Mouse (Mus musculus): ENCODE results near the gene Thsd7b.
"Not testable (repeated sequence)": the region's sequence is repeated elsewhere in the genome, so short reads cannot be mapped to it uniquely, and the experiment has no call there.

The Thsd7b gene

GRCm38 (mm10) chr1:129635146-129635545 lies 362.0 kb downstream of the Thsd7b start:
- no peak for DNase-seq (ENCODE audit: low read depth, low spot score)

DNA sequence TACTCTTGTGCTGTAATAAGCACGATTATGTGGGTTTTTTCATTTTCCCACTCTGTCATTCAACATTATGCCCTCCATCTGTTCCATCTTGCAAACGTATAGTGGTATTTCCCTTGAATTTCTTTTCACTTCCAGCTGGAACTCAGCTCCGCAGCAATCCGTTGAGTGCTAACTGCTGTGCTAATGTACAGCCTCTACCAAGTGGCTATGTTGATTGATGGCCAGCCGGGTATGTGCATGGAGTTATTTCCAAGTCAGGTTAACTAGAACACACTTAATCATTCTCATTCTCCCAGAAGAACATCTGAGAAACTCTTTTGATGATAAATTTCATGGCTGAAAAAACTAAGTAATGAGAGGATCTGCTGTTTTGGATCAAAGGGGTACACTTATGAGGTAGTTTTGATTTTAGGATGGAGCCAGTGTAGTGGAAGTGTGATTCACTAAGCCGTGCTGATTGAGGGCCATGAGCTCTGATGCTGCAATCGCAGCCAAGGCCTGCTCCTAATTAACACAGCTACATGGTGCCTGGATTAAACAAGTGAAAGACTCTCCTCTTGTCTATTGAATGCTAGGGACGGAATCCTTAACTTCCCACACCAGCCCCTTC lies 371.3 kb downstream of the Thsd7b start:
- no peak for DNase-seq (ENCODE audit: low read depth, low spot score)

GRCm38 (mm10) chr1:129651448-129651847 lies 378.3 kb downstream of the Thsd7b start:
- DNase-seq (ENCODE audit: low read depth, low spot score) = not testable (repeated sequence)

DNA sequence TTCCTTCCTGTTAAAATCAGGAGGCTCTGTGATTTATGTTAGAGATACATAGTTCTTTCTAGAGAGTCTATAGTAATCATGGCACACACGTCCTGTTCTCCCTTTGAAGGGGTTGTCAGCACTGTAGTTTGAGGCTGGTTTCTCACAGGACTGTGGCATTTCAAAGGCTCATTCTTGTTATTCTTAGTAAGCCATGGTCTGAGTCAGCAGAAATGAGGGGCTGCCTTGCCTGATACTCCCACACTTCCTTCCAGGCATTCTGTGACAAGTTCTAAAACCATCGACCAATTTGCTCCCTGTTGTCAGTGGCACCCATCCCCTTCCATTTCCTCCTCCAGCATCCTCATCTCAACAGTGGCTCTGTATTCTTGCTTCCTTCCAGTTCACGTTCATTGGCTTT lies 384.9 kb downstream of the Thsd7b start:
- DNase-seq (ENCODE audit: low read depth, low spot score) = no peak

DNA sequence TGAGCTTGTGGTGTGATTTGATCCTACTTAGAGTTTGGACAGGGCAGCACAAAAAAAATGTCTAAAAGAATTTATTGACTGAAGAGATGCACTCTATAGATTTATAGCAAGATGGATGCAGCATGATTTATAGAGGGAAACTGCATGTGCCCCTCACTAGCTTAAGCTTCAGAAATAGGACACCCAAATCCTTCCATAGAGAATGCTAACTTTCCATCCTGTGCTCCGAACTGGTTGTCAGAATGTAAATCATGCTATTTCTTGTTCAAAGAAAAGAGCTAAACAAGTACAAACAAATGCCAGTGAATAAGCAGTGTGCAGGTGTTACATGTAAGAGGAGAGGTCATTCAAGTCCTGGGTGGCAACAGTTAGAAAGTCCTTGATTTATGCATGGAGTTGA lies 402.8 kb downstream of the Thsd7b start:
- DNase-seq (ENCODE audit: low read depth, low spot score) = no peak

- DNase-seq (ENCODE audit: low read depth, low spot score) = no peak
Measured at GRCm38 (mm10) chr1:129678851-129679250, 405.7 kb downstream of the Thsd7b start.

GRCm38 (mm10) chr1:129705701-129706100 lies 432.6 kb downstream of the Thsd7b start:
- no peak for DNase-seq (ENCODE audit: low read depth, low spot score)

GRCm38 (mm10) chr1:129712706-129713105 lies 439.6 kb downstream of the Thsd7b start:
- no peak for DNase-seq (ENCODE audit: low read depth, low spot score)

GRCm38 (mm10) chr1:129713571-129713970 lies 440.5 kb downstream of the Thsd7b start:
- DNase-seq (ENCODE audit: low read depth, low spot score) = no peak

GRCm38 (mm10) chr1:129719592-129719991 lies 446.5 kb downstream of the Thsd7b start:
- DNase-seq (ENCODE audit: low read depth, low spot score) = no peak

- no peak for DNase-seq (ENCODE audit: low read depth, low spot score)
Measured at GRCm38 (mm10) chr1:129731991-129732390, 458.9 kb downstream of the Thsd7b start.

DNA sequence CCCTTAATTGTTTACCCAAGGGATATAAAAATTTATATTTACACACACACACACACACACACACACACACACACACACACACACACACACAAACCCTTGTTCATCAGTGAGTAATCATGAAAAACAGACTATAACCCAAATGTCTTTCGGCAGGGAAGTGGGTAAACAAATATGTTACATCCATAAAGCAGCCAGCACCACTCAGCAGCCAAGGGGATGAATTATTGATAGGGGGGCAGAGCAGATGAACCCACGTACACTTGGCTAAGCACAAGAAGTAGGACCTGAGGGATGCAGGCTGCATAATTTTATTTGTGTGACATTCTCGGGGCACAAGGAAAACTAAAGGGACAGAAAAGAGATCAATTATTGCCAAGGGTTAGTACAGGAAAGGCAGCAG lies 474.5 kb downstream of the Thsd7b start:
- DNase-seq (ENCODE audit: low read depth, low spot score) = no peak

DNA sequence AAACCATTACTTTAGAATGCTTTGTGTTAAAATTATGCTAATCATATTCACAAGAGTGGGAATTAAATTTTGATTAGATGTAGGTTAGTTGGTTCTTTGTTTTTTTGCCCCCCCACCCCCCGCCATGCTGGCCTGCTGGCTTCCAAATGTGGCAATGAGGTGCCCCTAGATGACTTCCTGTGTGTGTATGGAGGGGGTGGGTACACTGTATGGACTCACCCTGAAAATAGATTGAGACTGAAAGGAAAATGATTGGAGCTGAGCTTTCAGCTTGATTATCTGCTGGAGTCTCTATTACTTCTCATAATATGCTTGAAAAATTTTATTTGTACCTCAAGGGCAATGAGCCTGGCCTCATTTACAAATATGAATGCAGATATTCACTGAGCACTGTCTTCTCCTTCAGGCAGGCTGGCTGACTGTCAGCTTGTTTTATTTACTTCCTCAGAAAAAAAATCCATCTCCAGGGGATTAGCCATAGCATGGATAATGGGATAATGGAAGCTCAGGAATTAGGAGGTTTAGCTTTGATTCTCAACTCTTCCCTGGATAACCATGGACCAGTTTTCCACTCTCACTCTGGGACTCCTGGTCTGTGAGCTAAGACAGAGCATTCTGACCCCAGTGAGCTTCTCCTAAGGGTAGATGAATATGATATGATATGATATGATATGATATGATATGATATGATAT lies 483.6 kb downstream of the Thsd7b start:
- no peak for DNase-seq (ENCODE audit: low read depth, low spot score)

- DNase-seq (ENCODE audit: low read depth, low spot score) = no peak
Measured at GRCm38 (mm10) chr1:129759003-129759402, 485.9 kb downstream of the Thsd7b start.

- no peak for DNase-seq (ENCODE audit: low read depth, low spot score)
Measured at GRCm38 (mm10) chr1:129761234-129761633, 488.1 kb downstream of the Thsd7b start.

GRCm38 (mm10) chr1:129764748-129765147 lies 491.6 kb downstream of the Thsd7b start:
- DNase-seq (ENCODE audit: low read depth, low spot score) = no peak

- DNase-seq (ENCODE audit: low read depth, low spot score) = no peak
Measured at GRCm38 (mm10) chr1:129777055-129777454, 504.0 kb downstream of the Thsd7b start.

DNA sequence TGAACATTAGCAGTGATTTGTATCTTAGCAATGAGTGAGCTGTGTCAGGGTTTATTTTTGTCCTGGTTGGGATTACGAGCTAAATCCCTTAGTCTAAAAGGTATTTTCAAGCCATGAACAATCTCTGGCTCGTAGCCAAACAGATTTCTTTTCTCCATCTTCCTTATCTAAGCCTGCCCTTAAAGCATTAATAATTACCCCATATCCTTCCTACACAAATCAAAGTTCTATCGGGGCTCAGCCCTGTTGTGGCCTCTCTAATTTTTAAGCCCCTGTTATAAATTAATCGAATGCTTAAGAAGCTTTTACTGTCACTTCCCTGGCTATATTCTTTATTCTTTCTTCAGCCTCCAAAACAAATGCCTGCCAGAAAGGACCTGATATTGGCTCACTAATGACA lies 506.4 kb downstream of the Thsd7b start:
- DNase-seq (ENCODE audit: low read depth, low spot score) = no peak

- no peak for DNase-seq (ENCODE audit: low read depth, low spot score)
Measured at GRCm38 (mm10) chr1:129780589-129780988, 507.5 kb downstream of the Thsd7b start.

GRCm38 (mm10) chr1:129798519-129798918 lies 525.4 kb downstream of the Thsd7b start:
- no peak for DNase-seq (ENCODE audit: low read depth, low spot score)

- DNase-seq (ENCODE audit: low read depth, low spot score) = no peak
Measured at GRCm38 (mm10) chr1:129826927-129827326, 553.8 kb downstream of the Thsd7b start.

- DNase-seq (ENCODE audit: low read depth, low spot score) = no peak
Measured at GRCm38 (mm10) chr1:129837324-129837723, 564.2 kb downstream of the Thsd7b start.

- no peak for DNase-seq (ENCODE audit: low read depth, low spot score)
Measured at GRCm38 (mm10) chr1:129837776-129838175, 564.7 kb downstream of the Thsd7b start.
